Mouse (Mus musculus) forebrain, embryonic 10.5 days (tissue): ENCODE results near the gene Tmem198b. TPM values are rescaled to one million over a fixed set of nuclear protein-coding genes. Genes with fewer than 3 reads are reported as not detected.

Source experiments
- DNase-seq: peaks from one replicate; pipeline ENCODE4 v3.0.0-alpha.2; 2017; ENCODE audit warnings: low spot score; ENCODE audit errors: extremely low spot score
- H3K27ac ChIP-seq: fragments of 300-500 bp; sonication (generic); 2 replicates; pipeline ENCODE4 v1.5.1; 2016; ENCODE audit warnings: mild to moderate bottlenecking
- H3K27me3 ChIP-seq: fragments of 300-500 bp; sonication (generic); 2 replicates; pipeline ENCODE4 v1.6.1; 2016; ENCODE audit warnings: mild to moderate bottlenecking; ENCODE audit not compliant: poor library complexity, severe bottlenecking
- H3K36me3 ChIP-seq: fragments of 300-500 bp; sonication (generic); replicated peaks from 2 replicates; pipeline ENCODE4 v1.6.1; 2016; ENCODE audit warnings: mild to moderate bottlenecking, moderate library complexity
- H3K4me1 ChIP-seq: fragments of 300-500 bp; sonication (generic); 2 replicates; pipeline ENCODE4 v1.6.1; 2016
- H3K4me3 ChIP-seq: fragments of 300-500 bp; sonication (generic); 2 replicates; pipeline ENCODE4 v1.5.1; 2016; ENCODE audit warnings: mild to moderate bottlenecking, moderate library complexity
- H3K9me3 ChIP-seq: fragments of 300-500 bp; sonication (generic); 2 replicates; pipeline ENCODE4 v1.6.1; 2016; ENCODE audit warnings: mild to moderate bottlenecking, moderate library complexity
- WGBS: fragments of 180-500 bp; shearing (Covaris S2); methylation state at CpG from one replicate; pipeline ENCODE4 v1.1.7; 2016; 5-methylcytosine and 5-hydroxymethylcytosine counted together
- polyA plus RNA-seq: library from polyadenylated mRNA; unstranded; fragments of >200 nt; fragmentation: Nextera tagmentation; extraction: Ambion mirVana; gene quantifications from 2 replicates; pipeline ENCODE4 v1.2.1, GENCODE M21; 2016

Gene Tmem198b
- polyA plus RNA-seq, 1 experiment from 2014 or later, result 19.0 TPM

GRCm38 (mm10) chr10:128793258-128793657 lies 10.9 kb downstream of the Tmem198b start:
- H3K4me3 ChIP-seq, result no peak overlapping the region
- DNase-seq, result no peak
- no peaks in the 10 kb centered on the region for H3K4me1 ChIP-seq
- no peak overlapping the region for H3K27ac ChIP-seq
- no peaks in the 10 kb centered on the region for H3K27me3 ChIP-seq
- H3K9me3 ChIP-seq, result no peaks in the 10 kb centered on the region
- 100% methylated on average over 1 of the region's 1 CpGs for WGBS
- 0 out of 2 replicates have a peak, but pooled peaks cover 3% of the 10 kb centered on the region for H3K36me3 ChIP-seq

GRCm38 (mm10) chr10:128792041-128792440 lies 12.1 kb downstream of the Tmem198b start:
- Histone ChIP-seq H3K27me3 (no peaks in the 10 kb centered on the region), H3K4me3 (no peak overlapping the region), H3K4me1 (no peaks in the 10 kb centered on the region), H3K27ac (no peak overlapping the region), H3K36me3 (no peaks in the 10 kb centered on the region), H3K9me3 (no peaks in the 10 kb centered on the region)
- DNase-seq, result no peak

- 74% methylated on average over 7 of the region's 7 CpGs for WGBS
- Histone ChIP-seq H3K27ac (no peak within 1 kb of the TSS), H3K9me3 (no peaks in the 10 kb centered on the region), H3K36me3 (no peaks in the 10 kb centered on the region), H3K27me3 (no peaks in the 10 kb centered on the region), H3K4me3 (no peak within 1 kb of the TSS), H3K4me1 (no peaks in the 10 kb centered on the region)
- no peak for DNase-seq
Observed at GRCm38 (mm10) chr10:128790398-128791124, 13.6 kb downstream of the Tmem198b start, which contains the start of gene Mmp19. Gene Mmp19 (plus strand): TSS chr10:128790910.

GRCm38 (mm10) chr10:128780200-128780599 lies 24.0 kb downstream of the Tmem198b start:
- WGBS, result 84% methylated on average over 1 of the region's 1 CpGs
- Histone ChIP-seq H3K9me3 (peaks cover 19% of the 10 kb centered on the region), H3K4me1 (peaks cover 14% of the 10 kb centered on the region), H3K27ac (no peak overlapping the region), H3K36me3 (no peaks in the 10 kb centered on the region), H3K4me3 (no peak overlapping the region), H3K27me3 (no peaks in the 10 kb centered on the region)
- no peak for DNase-seq

GRCm38 (mm10) chr10:128779011-128779795 lies 25.0 kb downstream of the Tmem198b start:
- peaks cover 10% of the 10 kb centered on the region for H3K9me3 ChIP-seq
- no peaks in the 10 kb centered on the region for H3K27me3 ChIP-seq
- DNase-seq, result no peak
- no peaks in the 10 kb centered on the region for H3K36me3 ChIP-seq
- 39% methylated on average over 8 of the region's 8 CpGs for WGBS
- peaks cover 14% of the 10 kb centered on the region for H3K4me1 ChIP-seq
- H3K4me3 ChIP-seq, result no peak overlapping the region
- peak overlapping the region; percentile 73 for H3K27ac ChIP-seq

- Histone ChIP-seq H3K4me1 (peaks cover 18% of the 10 kb centered on the region), H3K27ac (peak overlapping the region; percentile 73; the same call in 1 of the 2 replicates)
- WGBS, result 85% methylated on average over 2 of the region's 2 CpGs
Observed at GRCm38 (mm10) chr10:128778441-128778840, 25.7 kb downstream of the Tmem198b start.

GRCm38 (mm10) chr10:128773685-128774084 lies 30.5 kb downstream of the Tmem198b start:
- H3K36me3 ChIP-seq, result peaks cover 4% of the 10 kb centered on the region
- H3K9me3 ChIP-seq, result no peaks in the 10 kb centered on the region
- H3K4me3 ChIP-seq, result no peak overlapping the region
- 26% methylated on average over 5 of the region's 5 CpGs for WGBS
- H3K27me3 ChIP-seq, result no peaks in the 10 kb centered on the region
- no peak overlapping the region for H3K27ac ChIP-seq
- DNase-seq, result no peak
- H3K4me1 ChIP-seq, result peaks cover 5% of the 10 kb centered on the region; the same call in 1 of the 2 replicates

More at GRCm38 (mm10) chr10:128778441-128778840, 25.7 kb downstream of the Tmem198b start:
- DNase-seq, result no peak
- no peaks in the 10 kb centered on the region for H3K36me3 ChIP-seq
- H3K4me3 ChIP-seq, result no peak overlapping the region
- H3K9me3 ChIP-seq, result peaks cover 3% of the 10 kb centered on the region
- no peaks in the 10 kb centered on the region for H3K27me3 ChIP-seq

GRCm38 (mm10) chr10:128772895-128773294 lies 31.3 kb downstream of the Tmem198b start:
- H3K4me1 ChIP-seq, result 0 out of 2 replicates have a peak, but pooled peaks cover 4% of the 10 kb centered on the region
- H3K9me3 ChIP-seq, result no peaks in the 10 kb centered on the region
- no peak overlapping the region for H3K27ac ChIP-seq
- DNase-seq, result no peak
- 81% methylated on average over 2 of the region's 2 CpGs for WGBS
- no peaks in the 10 kb centered on the region for H3K27me3 ChIP-seq
- H3K4me3 ChIP-seq, result no peak overlapping the region
- H3K36me3 ChIP-seq, result peaks cover 12% of the 10 kb centered on the region

Other genes with a start within 250 kb of the Tmem198b start
- 298 and 302 TPM in 2 replicates for gene Pa2g4, start 238.4 kb downstream of the Tmem198b start, polyA plus RNA-seq
- 3.0 and 3.1 TPM in 2 replicates for gene Erbb3, start 214.7 kb downstream of the Tmem198b start, polyA plus RNA-seq
- gene Rps26, start 177.6 kb downstream of the Tmem198b start, polyA plus RNA-seq, result 574 and 577 TPM in 2 replicates
- gene Ikzf4, start 158.4 kb downstream of the Tmem198b start, polyA plus RNA-seq, result 3.2 and 3.9 TPM in 2 replicates
- gene Suox, start 130.3 kb downstream of the Tmem198b start, polyA plus RNA-seq, result 10.8 and 10.9 TPM in 2 replicates
- 63.4 and 68.8 TPM in 2 replicates for gene Rab5b, start 108.1 kb downstream of the Tmem198b start, polyA plus RNA-seq
- gene Pmel, start 100.2 kb downstream of the Tmem198b start, polyA plus RNA-seq, result 7.2 and 24.4 TPM in 2 replicates
- gene Cdk2, start 99.3 kb downstream of the Tmem198b start, polyA plus RNA-seq, result 119 and 120 TPM in 2 replicates
- 3.5 and 3.6 TPM in 2 replicates for gene Dgka, start 59.5 kb downstream of the Tmem198b start, polyA plus RNA-seq
- gene Pym1, start 56.5 kb downstream of the Tmem198b start, polyA plus RNA-seq, result 57.1 and 63.8 TPM in 2 replicates
- 0.24 and 0.44 TPM in 2 replicates for gene Mmp19, start 13.5 kb downstream of the Tmem198b start, polyA plus RNA-seq
- 49.4 and 49.9 TPM in 2 replicates for gene Dnajc14, start 308 bp downstream of the Tmem198b start, polyA plus RNA-seq
- gene Sarnp, start 13.0 kb upstream of the Tmem198b start, polyA plus RNA-seq, result 247 and 263 TPM in 2 replicates
- gene Ormdl2, start 17.3 kb upstream of the Tmem198b start, polyA plus RNA-seq, result 88.0 and 92.9 TPM in 2 replicates
- 9.7 and 10.7 TPM in 2 replicates for gene Gdf11, start 87.3 kb upstream of the Tmem198b start, polyA plus RNA-seq
- 179 and 184 TPM in 2 replicates for gene Cd63, start 96.6 kb upstream of the Tmem198b start, polyA plus RNA-seq
- 11.0 and 12.8 TPM in 2 replicates for gene Rdh5, start 118.5 kb upstream of the Tmem198b start, polyA plus RNA-seq
- 166 and 178 TPM in 2 replicates for gene Bloc1s1, start 119.7 kb upstream of the Tmem198b start, polyA plus RNA-seq
- gene Itga7, start 129.4 kb upstream of the Tmem198b start, polyA plus RNA-seq, result 0.15 and 0.36 TPM in 2 replicates
- gene Mettl7b, start 156.6 kb upstream of the Tmem198b start, polyA plus RNA-seq, result not detected in 2 replicates
- gene Olfr9, start 185.1 kb upstream of the Tmem198b start, polyA plus RNA-seq, result not detected in 2 replicates
- not detected in 2 replicates for gene Olfr763, start 206.4 kb upstream of the Tmem198b start, polyA plus RNA-seq
- not detected in 2 replicates for gene Olfr764-ps1, start 235.5 kb upstream of the Tmem198b start, polyA plus RNA-seq
- not detected in 2 replicates for gene Olfr765, start 245.6 kb upstream of the Tmem198b start, polyA plus RNA-seq